8 mouse cellular contexts compared by ENCODE assay signal in genomic region chrX:50591477-50591876, GRCm38 (mm10).
A peak's percentile ranks its signal among the peaks of the same experiment; 100 is the strongest.
DNase-seq lines count a peak whose midpoint lies in the region; ATAC-seq and TF ChIP-seq lines count a peak whose summit lies in the region.
"Had no signal": no experiment of that assay in that cellular context is flagged by ENCODE, and none has a peak within 500 bp of the region (broad histone marks: within the 10 kb centered on the region; RNA-seq: fewer than 3 reads in every experiment).

No protein-coding gene starts in this region.

- no peak overlapping the region for H3K9ac ChIP-seq in embryonic facial prominence, embryonic 11.5 days (replicated peaks; ENCODE audit: low read length)
- no peak overlapping the region for H3K9ac ChIP-seq in liver, postnatal 0 days (replicated peaks)

- TF ChIP-seq CTCF in liver, postnatal 0 days (IDR thresholded peaks at IDR 0.05; ENCODE audit: low read depth), result peak; percentile 58

- TF ChIP-seq EP300 in liver, postnatal 0 days (IDR thresholded peaks at IDR 0.05; ENCODE audit: low read depth), result no peak

- peak; percentile 45 for DNase-seq in kidney, adult 18-20 months
- DNase-seq in kidney, postnatal 10 days, result no peak
- peak; percentile 73 for DNase-seq in R1 (ENCODE audit: low read depth, low spot score)
- peak; percentile 31 for DNase-seq in embryonic facial prominence, embryonic 11.5 days (ENCODE audit: low spot score)
- peak; percentile 14 for DNase-seq in liver, postnatal 0 days
- DNase-seq in urinary bladder, adult 2 months (ENCODE audit: low spot score), result no peak
- no peak for DNase-seq in left cerebral cortex, adult 8-10 months (ENCODE audit: low spot score in 2 of 2)

- no peak overlapping the region for H3K4me2 ChIP-seq in embryonic facial prominence, embryonic 11.5 days (ENCODE audit: low read depth, low read length)
- peak overlapping the region; percentile 38; the same call in 1 of the 2 replicates for H3K4me2 ChIP-seq in liver, postnatal 0 days (ENCODE audit: low read depth, low read length)

- H3K4me1 ChIP-seq in embryonic facial prominence, embryonic 11.5 days (ENCODE audit: control insufficient read depth, insufficient read depth, low read length), result no peaks in the 10 kb centered on the region
- H3K4me1 ChIP-seq in liver, postnatal 0 days (ENCODE audit: insufficient read depth), result no peaks in the 10 kb centered on the region

- no peak overlapping the region for H3K27ac ChIP-seq in embryonic facial prominence, embryonic 11.5 days (replicated peaks; ENCODE audit: low read depth, low read length)
- no peak overlapping the region for H3K27ac ChIP-seq in liver, postnatal 0 days (ENCODE audit: low read depth)

- H3K4me3 ChIP-seq in embryonic facial prominence, embryonic 11.5 days (ENCODE audit: low read depth, low read length), result no peak overlapping the region
- no peak overlapping the region for H3K4me3 ChIP-seq in liver, postnatal 0 days (ENCODE audit: low read depth, low read length)
- H3K4me3 ChIP-seq: myocyte had no signal

- H3K36me3 ChIP-seq in embryonic facial prominence, embryonic 11.5 days (replicated peaks; ENCODE audit: control insufficient read depth, insufficient read depth, low read depth, low read length), result no peaks in the 10 kb centered on the region
- 0 out of 2 replicates have a peak, but pooled peaks cover 2% of the 10 kb centered on the region for H3K36me3 ChIP-seq in liver, postnatal 0 days (replicated peaks; ENCODE audit: insufficient read depth, low read length)

- no peaks in the 10 kb centered on the region for H3K27me3 ChIP-seq in embryonic facial prominence, embryonic 11.5 days (ENCODE audit: control insufficient read depth, insufficient read depth, low read length)
- no peaks in the 10 kb centered on the region for H3K27me3 ChIP-seq in liver, postnatal 0 days (ENCODE audit: insufficient read depth, low read length)

- ATAC-seq in embryonic facial prominence, embryonic 11.5 days (replicated peaks; ENCODE audit: insufficient number of reproducible peaks, low FRiP score, low TSS enrichment, low read depth), result no peak
- no peak for ATAC-seq in liver, postnatal 0 days

- no peaks in the 10 kb centered on the region for H3K9me3 ChIP-seq in embryonic facial prominence, embryonic 11.5 days (replicated peaks; ENCODE audit: control insufficient read depth, low read length)
- no peaks in the 10 kb centered on the region for H3K9me3 ChIP-seq in liver, postnatal 0 days (ENCODE audit: low read length)

- WGBS in embryonic facial prominence, embryonic 11.5 days, result 80% methylated on average over 4 of the region's 4 CpGs
- WGBS in liver, postnatal 0 days (ENCODE audit: insufficient replicate concordance), result 65% methylated on average over 4 of the region's 4 CpGs

Comparison
In these comparisons a context has a peak if more than half of its experiments do, and no peak if none do; other contexts are left out.
1. DNase-seq: peak in kidney, adult 18-20 months (single experiment), R1 (single experiment), embryonic facial prominence, embryonic 11.5 days (single experiment) and liver, postnatal 0 days (single experiment); none in kidney, postnatal 10 days (single experiment), urinary bladder, adult 2 months (single experiment) and left cerebral cortex, adult 8-10 months (0 of 2).